Mouse (Mus musculus) frontal cortex, postnatal 25 days (tissue): ENCODE data around the gene Nav2.

Experiments
- DNase-seq, 2 experiments: peaks; one replicate each; pipeline ENCODE4 v3.0.0; 2022; ENCODE audit warnings: low spot score in 2 of 2

Nav2 gene

GRCm38 (mm10) chr7:49604965-49605795 is 696.7 kb downstream of the Nav2 start:
- DNase-seq, result peak in 1 of 2 experiments; percentile 7

- DNase-seq, result peak; percentile 56 to 58
Measured at GRCm38 (mm10) chr7:49616258-49616735, 707.8 kb downstream of the Nav2 start.

GRCm38 (mm10) chr7:49617087-49617486 is 708.6 kb downstream of the Nav2 start:
- DNase-seq, result no peak

DNA sequence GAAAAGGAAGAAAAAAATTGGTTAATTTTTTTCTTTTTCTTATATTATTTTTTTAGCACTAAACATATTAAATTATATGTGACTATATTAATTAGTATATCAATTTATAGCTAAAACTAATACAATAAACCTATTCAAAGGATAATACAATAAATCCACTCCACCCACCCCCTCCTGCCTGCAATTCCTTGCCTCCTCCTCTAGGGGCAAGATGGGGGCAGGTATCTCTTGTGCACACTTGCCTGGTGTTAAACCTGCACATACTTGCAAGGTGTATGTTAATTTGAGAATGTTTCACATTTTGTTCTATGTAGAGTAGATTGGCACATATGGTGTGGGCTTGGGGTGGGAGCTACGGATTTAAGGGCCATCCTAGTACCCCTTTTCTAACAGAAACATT is 711.6 kb downstream of the Nav2 start:
- no peak for DNase-seq

- no peak for DNase-seq
Measured at GRCm38 (mm10) chr7:49631885-49632284, 723.4 kb downstream of the Nav2 start.

DNA sequence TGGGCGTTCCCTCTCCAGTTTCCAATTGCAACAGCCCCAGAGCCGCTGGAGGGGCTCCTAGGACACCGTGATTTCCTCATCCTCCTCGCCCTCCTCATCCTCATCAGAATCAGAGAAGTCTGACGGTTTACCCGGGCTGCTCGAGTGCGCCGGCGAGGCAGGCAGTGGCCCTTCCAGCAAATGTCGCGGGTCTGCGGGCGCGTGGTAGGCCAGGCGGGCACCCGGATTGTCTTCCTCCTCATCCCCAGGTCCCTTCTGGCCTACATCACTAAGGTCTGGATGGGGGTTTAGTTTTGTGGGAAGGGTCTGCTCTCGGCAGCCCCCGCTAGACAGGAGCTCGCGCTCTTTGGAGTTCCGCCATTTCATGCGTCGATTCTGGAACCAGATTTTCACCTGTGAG is 723.9 kb downstream of the Nav2 start:
- no peak for DNase-seq

- no peak for DNase-seq
Measured at GRCm38 (mm10) chr7:49633375-49633956, 725.0 kb downstream of the Nav2 start.

GRCm38 (mm10) chr7:49634291-49635073 is 726.0 kb downstream of the Nav2 start:
- no peak for DNase-seq

GRCm38 (mm10) chr7:49635074-49635621 is 726.6 kb downstream of the Nav2 start:
- DNase-seq, result no peak

- no peak for DNase-seq
Measured at GRCm38 (mm10) chr7:49635971-49636370, 727.5 kb downstream of the Nav2 start.

GRCm38 (mm10) chr7:49636491-49637115 is 728.1 kb downstream of the Nav2 start, which contains the start of gene Dbx1:
Gene Dbx1, minus strand, starts transcription at chr7:49636849.
- no peak for DNase-seq

- no peak for DNase-seq
Measured at GRCm38 (mm10) chr7:49637281-49637680, 728.8 kb downstream of the Nav2 start.

- DNase-seq, result no peak
Measured at GRCm38 (mm10) chr7:49637851-49638663, 729.5 kb downstream of the Nav2 start.

DNA sequence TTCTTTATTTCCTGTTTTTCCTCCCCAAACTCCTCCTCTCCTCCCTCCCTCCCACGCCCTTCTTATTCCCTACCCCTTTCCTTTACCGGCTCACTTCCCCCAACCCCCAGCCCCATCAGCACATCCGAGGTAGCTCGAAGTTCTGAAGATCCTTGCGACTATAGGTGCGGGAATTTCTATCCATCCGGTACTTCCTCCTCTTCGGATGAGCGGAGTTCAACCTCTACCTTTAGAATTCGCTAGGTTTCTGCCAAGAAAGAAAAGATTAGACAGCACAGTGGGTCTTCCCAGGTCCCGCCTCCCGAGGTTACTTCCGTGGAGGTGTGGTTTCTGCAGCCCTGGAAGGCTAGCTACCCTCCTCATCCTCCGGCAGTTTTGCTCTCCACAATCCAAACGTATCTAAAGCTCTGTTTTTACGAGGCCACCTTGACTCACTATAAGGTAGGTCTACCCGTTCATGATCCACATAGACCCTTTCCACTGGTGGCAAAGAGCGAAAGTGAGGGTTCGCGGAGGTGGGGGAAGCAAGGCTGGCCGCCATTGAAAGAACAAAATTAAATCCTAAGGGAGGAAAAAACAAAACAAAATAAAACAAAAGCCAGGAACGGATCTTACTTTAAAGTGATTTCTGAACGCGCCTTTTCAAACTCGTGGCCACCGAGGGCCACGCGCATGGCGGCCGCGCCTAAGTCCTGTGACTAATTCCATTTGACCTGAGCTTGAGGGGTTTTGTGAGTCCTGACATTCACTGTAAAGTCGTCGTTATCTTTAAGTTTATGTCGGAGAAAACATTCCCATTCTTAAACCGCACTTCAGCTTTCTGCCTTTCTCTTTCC is 730.6 kb downstream of the Nav2 start:
- DNase-seq, result no peak

DNA sequence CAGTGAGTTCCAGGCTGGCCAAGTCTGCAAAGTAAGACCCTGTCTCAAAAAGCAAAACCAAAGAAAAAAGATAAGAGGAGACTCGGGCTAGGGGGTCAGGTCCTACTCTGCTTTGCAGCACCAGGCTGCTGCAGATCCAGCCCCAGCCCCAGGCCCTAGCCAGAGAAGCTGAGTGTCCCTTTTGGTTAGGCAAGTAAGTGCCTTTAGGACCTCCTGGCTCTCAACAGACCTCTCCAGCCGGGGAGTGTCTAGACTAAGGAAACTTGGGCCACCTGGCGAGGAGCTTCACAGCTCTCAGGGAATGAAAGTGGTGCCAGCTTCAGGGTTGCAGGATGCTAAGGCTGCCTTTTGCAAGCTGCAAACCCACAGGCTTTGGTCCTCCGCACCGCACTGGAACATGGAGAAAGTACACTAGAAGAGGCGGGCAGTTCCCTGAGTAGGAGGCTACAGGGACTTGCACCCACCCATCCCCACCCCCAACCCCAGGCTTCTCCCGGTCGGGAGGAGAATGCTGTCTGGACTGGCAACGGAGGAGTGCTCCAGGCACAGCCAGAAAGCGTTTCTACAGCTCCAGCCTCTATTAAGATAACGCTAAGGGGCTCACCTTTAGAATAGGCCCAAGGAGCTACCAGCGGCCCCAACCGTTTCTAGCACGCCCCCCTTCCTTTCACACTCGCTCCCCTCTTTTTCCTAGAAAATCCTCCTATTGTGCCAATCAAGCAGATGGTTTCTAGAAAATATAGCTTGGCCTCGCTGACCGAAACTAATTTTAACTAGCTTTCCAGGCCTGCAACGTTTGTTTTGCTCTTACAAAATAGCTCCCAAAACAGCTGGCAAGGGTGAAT is 731.6 kb downstream of the Nav2 start:
- DNase-seq, result no peak

DNA sequence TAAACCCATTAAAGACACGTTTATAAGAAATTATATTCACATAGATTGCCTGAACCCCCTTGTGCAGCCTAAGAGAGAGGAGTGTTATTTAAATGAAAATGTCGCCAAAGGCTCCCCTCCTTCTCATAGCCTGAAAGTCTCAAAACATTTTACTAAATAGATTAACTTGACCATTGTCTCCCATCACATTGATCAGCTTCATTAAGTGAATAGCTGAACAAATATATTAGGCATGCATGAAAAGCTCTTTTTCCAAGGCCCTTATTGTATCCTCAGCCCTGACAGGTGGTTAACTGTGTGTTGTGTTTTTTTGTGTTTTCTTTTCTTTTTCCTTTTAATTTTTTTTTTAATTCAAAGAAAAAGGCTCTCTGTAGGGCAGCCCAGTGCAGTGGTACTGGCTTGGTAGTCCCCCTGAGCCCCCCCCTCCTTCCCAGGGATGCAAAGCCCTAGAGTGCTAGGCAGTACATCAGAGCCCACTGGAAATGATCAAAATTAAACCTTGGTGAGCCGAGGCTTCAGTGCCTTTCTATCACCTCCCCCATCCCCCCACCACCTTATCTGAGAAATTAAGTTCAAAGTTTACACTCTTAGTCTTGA is 732.3 kb downstream of the Nav2 start:
- DNase-seq, result no peak
